Mouse (Mus musculus) CH12.LX (cell line): ENCODE measurements around the gene Zfp101.

Experiments
- EP300 ChIP-seq: IDR thresholded peaks from 2 replicates; pipeline ENCODE4 v1.6.1; 2011; ENCODE audit warnings: low read length, improper control_type of control experiment
- MXI1 ChIP-seq: IDR thresholded peaks from 2 replicates; pipeline ENCODE4 v1.6.1; 2011; ENCODE audit warnings: mild to moderate bottlenecking, low read depth, low read length, improper control_type of control experiment
- POLR2A ChIP-seq: IDR thresholded peaks from 2 replicates; pipeline ENCODE4 v1.6.1; 2011; ENCODE audit warnings: low read depth, mild to moderate bottlenecking, improper control_type of control experiment, low read length
- USF2 ChIP-seq: conservative IDR thresholded peaks from 2 replicates; pipeline ENCODE4 v1.6.1; 2011; ENCODE audit warnings: low read depth, low read length, improper control_type of control experiment

GRCm38 (mm10) chr17:33385705-33386104 is 8.7 kb downstream of the Zfp101 start:
- TF ChIP-seq USF2: no peak
- TF ChIP-seq EP300: no peak
- TF ChIP-seq POLR2A: no peak
- no peak for TF ChIP-seq MXI1
